In the genomic region with DNA sequence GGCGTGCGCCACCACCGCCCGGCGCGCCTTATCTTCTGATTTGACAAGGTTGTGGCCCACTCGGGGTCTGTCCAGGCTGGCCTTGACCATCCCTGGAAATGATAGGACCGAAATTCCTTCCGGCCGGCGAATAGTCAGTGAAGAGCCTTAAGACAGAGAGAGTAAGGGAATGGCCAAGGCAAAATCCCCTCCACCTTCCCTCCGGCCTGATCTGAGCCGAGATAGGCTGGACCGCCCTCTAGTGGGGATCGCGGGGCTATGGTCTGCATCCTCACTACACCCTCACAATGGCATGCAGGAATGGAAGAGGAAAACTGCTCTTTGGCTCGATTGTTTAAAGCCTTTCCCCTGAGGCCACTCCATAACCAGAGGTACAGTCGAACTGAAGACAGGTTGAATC, we compare ENCODE assay signal across 8 mouse cellular contexts. TPM values are rescaled to one million over a fixed set of nuclear protein-coding genes. Genes with fewer than 3 reads are reported as not detected.
DNase-seq lines count a peak whose midpoint lies in the region; ATAC-seq and TF ChIP-seq lines count a peak whose summit lies in the region.

No protein-coding gene starts in this region.

- no peak overlapping the region for H3K9ac ChIP-seq in forebrain, embryonic 16.5 days (replicated peaks; ENCODE audit: low read depth, low read length)
- no peak overlapping the region for H3K9ac ChIP-seq in lung, postnatal 0 days (replicated peaks; ENCODE audit: low read depth)

- TF ChIP-seq EP300 in lung, postnatal 0 days (IDR thresholded peaks at IDR 0.05) = no peak

- H3K4me3 ChIP-seq in forebrain, embryonic 16.5 days (replicated peaks; ENCODE audit: low read length) = no peak overlapping the region; the same call in none of the 2 replicates
- peak overlapping the region; percentile 59 for H3K4me3 ChIP-seq in lung, postnatal 0 days (ENCODE audit: low read depth, low read length)

- H3K27ac ChIP-seq in forebrain, embryonic 16.5 days (ENCODE audit: low read length) = no peak overlapping the region
- H3K27ac ChIP-seq in lung, postnatal 0 days (ENCODE audit: low read length) = no peak overlapping the region; the same call in 1 of the 2 replicates

- TF ChIP-seq CTCF in lung, postnatal 0 days (IDR thresholded peaks at IDR 0.05) = peak; percentile 97

- H3K4me2 ChIP-seq in forebrain, embryonic 16.5 days (ENCODE audit: low read length) = peak overlapping the region; percentile 86
- peak overlapping the region; percentile 70 for H3K4me2 ChIP-seq in lung, postnatal 0 days (replicated peaks; ENCODE audit: low read depth, low read length)

- peak; percentile 76 for ATAC-seq in forebrain, embryonic 16.5 days
- peak; percentile 41 for ATAC-seq in lung, postnatal 0 days

- H3K27me3 ChIP-seq in forebrain, embryonic 16.5 days (replicated peaks; ENCODE audit: control insufficient read depth, insufficient read depth, low read length) = 0 out of 2 replicates have a peak, but pooled peaks cover 3% of the 10 kb centered on the region
- H3K27me3 ChIP-seq in lung, postnatal 0 days (replicated peaks; ENCODE audit: insufficient read depth, low read length) = no peaks in the 10 kb centered on the region

- 4% methylated on average over 18 of the region's 18 CpGs for WGBS in forebrain, embryonic 16.5 days
- WGBS in lung, postnatal 0 days = 5% methylated on average over 18 of the region's 18 CpGs

- DNase-seq in ES-CJ7 (ENCODE audit: low read depth, low spot score) = peak; percentile 87
- DNase-seq in cerebellum, adult 11-12 months = peak; percentile 75
- DNase-seq in heart, postnatal 4 days = peak; percentile 86
- DNase-seq in layer of hippocampus, adult 9-11 months = peak; percentile 77
- peak; percentile 93 for DNase-seq in lung, postnatal 0 days (ENCODE audit: low spot score)
- DNase-seq in ovary, postnatal 10 days (ENCODE audit: low spot score) = peak; percentile 59
- peak; percentile 84 for DNase-seq in thymus, postnatal 14 days

- H3K9me3 ChIP-seq in forebrain, embryonic 16.5 days (ENCODE audit: control insufficient read depth, low read length) = no peaks in the 10 kb centered on the region
- no peaks in the 10 kb centered on the region for H3K9me3 ChIP-seq in lung, postnatal 0 days (ENCODE audit: low read length)

- H3K36me3 ChIP-seq in forebrain, embryonic 16.5 days (ENCODE audit: control insufficient read depth, insufficient read depth) = no peaks in the 10 kb centered on the region
- no peaks in the 10 kb centered on the region for H3K36me3 ChIP-seq in lung, postnatal 0 days (ENCODE audit: insufficient read depth, low read length)

- H3K4me1 ChIP-seq in forebrain, embryonic 16.5 days (replicated peaks; ENCODE audit: control insufficient read depth, insufficient read depth, low read length) = peaks cover 14% of the 10 kb centered on the region
- H3K4me1 ChIP-seq in lung, postnatal 0 days (ENCODE audit: insufficient read depth, low read depth, low read length) = peaks cover 11% of the 10 kb centered on the region; the same call in 1 of the 2 replicates

RNA-seq across cellular contexts. Expression of a gene that starts 0.7 kb away (rescaled TPM):
- 12.8 and 14.2 TPM in 2 replicates for polyA plus RNA-seq in forebrain, embryonic 16.5 days (2015; fragmentation: Nextera tagmentation; extraction: Ambion mirVana)
- 10 to 100 TPM; 24.8 to 27.7 TPM for total RNA-seq in heart, postnatal 4 days (2021)
- 65.0 and 68.5 TPM in 2 replicates for polyA plus RNA-seq in lung, postnatal 0 days (2015; fragmentation: Nextera tagmentation; extraction: Ambion mirVana)

RNA-seq across cellular contexts. Expression of a gene that starts 3.5 kb away (rescaled TPM):
- polyA plus RNA-seq in forebrain, embryonic 16.5 days (2015; fragmentation: Nextera tagmentation; extraction: Ambion mirVana) = 0.65 and 0.92 TPM in 2 replicates
- total RNA-seq in heart, postnatal 4 days (2021) = 1 to 10 TPM in 1 of 2 experiments, under 1 TPM in 1; 0.72 to 1.2 TPM
- 1.8 and 3.6 TPM in 2 replicates for polyA plus RNA-seq in lung, postnatal 0 days (2015; fragmentation: Nextera tagmentation; extraction: Ambion mirVana)

RNA-seq across cellular contexts. Expression of a gene that starts 5.9 kb away (rescaled TPM):
- 1.2 TPM in 2 replicates for polyA plus RNA-seq in forebrain, embryonic 16.5 days (2015; fragmentation: Nextera tagmentation; extraction: Ambion mirVana)
- total RNA-seq in heart, postnatal 4 days (2021) = 1 to 10 TPM; 1.4 to 2.1 TPM
- polyA plus RNA-seq in lung, postnatal 0 days (2015; fragmentation: Nextera tagmentation; extraction: Ambion mirVana) = 7.8 and 8.9 TPM in 2 replicates

RNA-seq across cellular contexts. Expression of a gene that starts 9.8 kb away (rescaled TPM):
- polyA plus RNA-seq in forebrain, embryonic 16.5 days (2015; fragmentation: Nextera tagmentation; extraction: Ambion mirVana) = 0.67 and 1.4 TPM in 2 replicates
- total RNA-seq in heart, postnatal 4 days (2021) = 1 to 10 TPM in 1 of 2 experiments, under 1 TPM in 1; 0.17 to 1.6 TPM
- 0.17 and 0.44 TPM in 2 replicates for polyA plus RNA-seq in lung, postnatal 0 days (2015; fragmentation: Nextera tagmentation; extraction: Ambion mirVana)

RNA-seq across cellular contexts. Expression of a gene that starts 11.1 kb away (rescaled TPM):
- 3.2 and 3.7 TPM in 2 replicates for polyA plus RNA-seq in forebrain, embryonic 16.5 days (2015; fragmentation: Nextera tagmentation; extraction: Ambion mirVana)
- 10 to 100 TPM; 13.6 to 13.9 TPM for total RNA-seq in heart, postnatal 4 days (2021)
- 33.2 and 33.3 TPM in 2 replicates for polyA plus RNA-seq in lung, postnatal 0 days (2015; fragmentation: Nextera tagmentation; extraction: Ambion mirVana)
